14 mouse cellular contexts compared by ENCODE assay signal in genomic region chr10:93338526-93338925, GRCm38 (mm10).
"Had no signal": no experiment of that assay in that cellular context is flagged by ENCODE, and none has a peak within 500 bp of the region (broad histone marks: within the 10 kb centered on the region; RNA-seq: fewer than 3 reads in every experiment).

No protein-coding gene starts in this region.

- DNase-seq: kidney, postnatal 10 days; kidney, postnatal 4 days; liver, embryonic 13.5 days; liver, postnatal 0 days; retina, postnatal 1 day; right cerebral cortex, postnatal 4 days; thymus, adult 2 months; thymus, postnatal 25 days had no signal

- H3K4me1 ChIP-seq: limb, embryonic 15.5 days; midbrain, embryonic 12.5 days; stomach, embryonic 15.5 days had no signal

- H3K27me3 ChIP-seq: limb, embryonic 15.5 days; liver, embryonic 13.5 days; midbrain, embryonic 12.5 days; neural tube, embryonic 13.5 days; stomach, embryonic 15.5 days had no signal

- H3K27ac ChIP-seq: left cerebral cortex, adult 2 months; limb, embryonic 15.5 days; liver, embryonic 13.5 days; midbrain, embryonic 12.5 days; neural tube, embryonic 13.5 days; stomach, embryonic 15.5 days had no signal

- H3K36me3 ChIP-seq: limb, embryonic 15.5 days; liver, embryonic 13.5 days; midbrain, embryonic 12.5 days; neural tube, embryonic 13.5 days; stomach, embryonic 15.5 days had no signal

- H3K9me3 ChIP-seq: limb, embryonic 15.5 days; liver, embryonic 13.5 days; midbrain, embryonic 12.5 days; neural tube, embryonic 13.5 days; stomach, embryonic 15.5 days had no signal

- H3K4me2 ChIP-seq: limb, embryonic 15.5 days; liver, embryonic 13.5 days; midbrain, embryonic 12.5 days; neural tube, embryonic 13.5 days; stomach, embryonic 15.5 days had no signal

- H3K9ac ChIP-seq: limb, embryonic 15.5 days; liver, embryonic 13.5 days; liver, postnatal 0 days; midbrain, embryonic 12.5 days; neural tube, embryonic 13.5 days; stomach, embryonic 15.5 days had no signal

- ATAC-seq: liver, postnatal 0 days; midbrain, embryonic 16.5 days had no signal

- H3K4me3 ChIP-seq: left cerebral cortex, adult 2 months; limb, embryonic 15.5 days; liver, embryonic 13.5 days; midbrain, embryonic 12.5 days; neural tube, embryonic 13.5 days; stomach, embryonic 15.5 days had no signal
